Mouse (Mus musculus) hindbrain, embryonic 13.5 days (tissue): ENCODE measurements around the gene Ankmy2. TPM values are rescaled to one million over a fixed set of nuclear protein-coding genes. Genes with fewer than 3 reads are reported as not detected.
"Not testable (repeated sequence)": the region's sequence is repeated elsewhere in the genome, so short reads cannot be mapped to it uniquely, and the experiment has no call there.

Experiments used
- ATAC-seq: fragments of 200-750 bp; cut with Nextera tagmentation; 2 replicates; pipeline ENCODE4 v1.8.0; 2017; ENCODE audit warnings: moderate TSS enrichment; ENCODE audit not compliant: low FRiP score
- H3K27ac ChIP-seq: fragments of 300-500 bp; sonication (generic); 2 replicates; pipeline ENCODE4 v1.5.1; 2015; ENCODE audit warnings: inconsistent platforms, mild to moderate bottlenecking, moderate library complexity
- H3K27me3 ChIP-seq: fragments of 300-500 bp; sonication (generic); 2 replicates; pipeline ENCODE4 v1.6.1; 2015; ENCODE audit warnings: mild to moderate bottlenecking, inconsistent platforms
- H3K36me3 ChIP-seq: fragments of 300-500 bp; sonication (generic); 2 replicates; pipeline ENCODE4 v1.6.1; 2015; ENCODE audit warnings: mild to moderate bottlenecking, inconsistent platforms
- H3K4me1 ChIP-seq: fragments of 300-500 bp; sonication (generic); replicated peaks from 2 replicates; pipeline ENCODE4 v1.6.1; 2015; ENCODE audit warnings: inconsistent platforms
- H3K4me2 ChIP-seq: fragments of 300-500 bp; sonication (generic); 2 replicates; pipeline ENCODE4 v1.6.1; 2015; ENCODE audit warnings: inconsistent platforms, mild to moderate bottlenecking, moderate library complexity
- H3K4me3 ChIP-seq: fragments of 300-500 bp; sonication (generic); 2 replicates; pipeline ENCODE4 v1.5.1; 2015; ENCODE audit warnings: mild to moderate bottlenecking, inconsistent platforms
- H3K9ac ChIP-seq: fragments of 300-500 bp; sonication (generic); 2 replicates; pipeline ENCODE4 v1.6.1; 2015; ENCODE audit warnings: mild to moderate bottlenecking, inconsistent platforms
- H3K9me3 ChIP-seq: fragments of 300-500 bp; sonication (generic); 2 replicates; pipeline ENCODE4 v1.6.1; 2016; ENCODE audit warnings: inconsistent platforms
- WGBS: fragments of 180-500 bp; shearing (Covaris S2); methylation state at CpG from one replicate; pipeline ENCODE4 v1.1.7; 2015; 5-methylcytosine and 5-hydroxymethylcytosine counted together
- polyA plus RNA-seq: library from polyadenylated mRNA; unstranded; fragments of >200 nt; fragmentation: Nextera tagmentation; extraction: Ambion mirVana; gene quantifications from 2 replicates; pipeline ENCODE4 v1.2.1, GENCODE M21; 2015

The Ankmy2 gene
- polyA plus RNA-seq, 1 experiment from 2014 or later, result 63.8 TPM

GRCm38 (mm10) chr12:36165299-36165698 is 8.4 kb downstream of the Ankmy2 start:
- peaks cover 3% of the 10 kb centered on the region; the same call in 1 of the 2 replicates for H3K4me1 ChIP-seq
- H3K27ac ChIP-seq, result no peak overlapping the region
- no peaks in the 10 kb centered on the region for H3K27me3 ChIP-seq
- ATAC-seq, result no peak
- WGBS, result 63% methylated on average over 1 of the region's 1 CpGs
- no peak overlapping the region for H3K4me3 ChIP-seq
- no peak overlapping the region for H3K4me2 ChIP-seq
- H3K9me3 ChIP-seq, result no peaks in the 10 kb centered on the region
- no peak overlapping the region for H3K9ac ChIP-seq
- H3K36me3 ChIP-seq, result peaks cover 25% of the 10 kb centered on the region

GRCm38 (mm10) chr12:36177227-36177626 is 20.3 kb downstream of the Ankmy2 start:
- Histone ChIP-seq H3K27ac (no peak overlapping the region), H3K9ac (no peak overlapping the region), H3K4me2 (no peak overlapping the region), H3K9me3 (no peaks in the 10 kb centered on the region), H3K4me3 (no peak overlapping the region), H3K27me3 (no peaks in the 10 kb centered on the region), H3K4me1 (no peaks in the 10 kb centered on the region), H3K36me3 (peaks cover 67% of the 10 kb centered on the region)
- WGBS, result 95% methylated on average over 5 of the region's 5 CpGs
- ATAC-seq, result no peak

DNA sequence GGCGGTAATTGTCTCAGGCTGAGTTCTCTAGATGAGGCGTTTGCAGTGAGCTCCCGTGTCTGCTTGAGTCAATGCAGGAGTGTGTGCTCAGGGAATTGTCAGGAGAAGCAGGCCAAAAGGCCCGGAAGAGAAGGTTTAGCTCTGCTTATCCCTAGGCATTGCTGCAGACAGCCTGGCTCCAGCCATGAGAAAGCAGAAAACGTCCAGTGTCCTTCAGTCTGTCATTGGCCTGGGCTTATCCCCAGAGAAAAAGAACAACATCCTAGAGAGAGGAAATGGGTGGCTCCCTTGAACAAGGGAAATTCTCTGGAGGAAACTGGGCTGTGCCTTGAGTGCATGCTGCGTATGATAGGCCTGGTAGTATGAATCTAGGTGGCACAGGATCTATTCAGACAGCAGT is 25.7 kb downstream of the Ankmy2 start:
- Histone ChIP-seq H3K4me3 (no peak overlapping the region), H3K27me3 (no peaks in the 10 kb centered on the region), H3K9me3 (no peaks in the 10 kb centered on the region), H3K36me3 (peaks cover 64% of the 10 kb centered on the region), H3K9ac (no peak overlapping the region), H3K4me1 (no peaks in the 10 kb centered on the region), H3K27ac (no peak overlapping the region), H3K4me2 (no peak overlapping the region)
- ATAC-seq, result no peak
- 86% methylated on average over 6 of the region's 6 CpGs for WGBS

- WGBS, result 75% methylated on average over 6 of the region's 6 CpGs
- no peak overlapping the region for H3K4me2 ChIP-seq
Measured at GRCm38 (mm10) chr12:36187081-36187480, 30.2 kb downstream of the Ankmy2 start.

DNA sequence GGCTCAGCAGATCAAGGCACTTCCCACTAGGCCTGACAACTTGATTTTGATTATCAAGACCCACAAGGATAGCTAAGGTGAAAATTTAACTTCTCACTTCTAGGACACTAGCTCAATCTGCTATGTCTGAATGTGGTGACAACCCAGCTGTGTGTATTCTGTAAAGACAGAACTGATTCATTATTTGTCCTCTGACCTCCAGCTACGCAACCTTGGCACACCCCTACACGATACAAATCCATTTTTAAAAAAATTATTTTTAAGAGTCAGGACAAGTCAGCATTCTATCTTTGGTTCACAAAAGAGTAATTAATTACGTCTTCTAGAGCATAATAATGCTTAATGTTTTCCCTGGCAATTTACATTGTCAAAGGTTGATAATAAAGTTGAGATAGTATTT is 32.7 kb downstream of the Ankmy2 start:
- Histone ChIP-seq H3K9me3 (no peaks in the 10 kb centered on the region), H3K4me3 (no peak overlapping the region), H3K9ac (no peak overlapping the region), H3K27me3 (no peaks in the 10 kb centered on the region), H3K36me3 (peaks cover 80% of the 10 kb centered on the region), H3K27ac (no peak overlapping the region), H3K4me1 (no peaks in the 10 kb centered on the region), H3K4me2 (no peak overlapping the region)
- 98% methylated on average over 3 of the region's 3 CpGs for WGBS
- ATAC-seq, result no peak

More at GRCm38 (mm10) chr12:36187081-36187480, 30.2 kb downstream of the Ankmy2 start:
- Histone ChIP-seq H3K9ac (no peak overlapping the region), H3K9me3 (no peaks in the 10 kb centered on the region), H3K4me1 (no peaks in the 10 kb centered on the region), H3K36me3 (peaks cover 85% of the 10 kb centered on the region), H3K27me3 (no peaks in the 10 kb centered on the region), H3K4me3 (no peak overlapping the region), H3K27ac (no peak overlapping the region)
- ATAC-seq, result no peak

- Histone ChIP-seq H3K4me1 (no peaks in the 10 kb centered on the region), H3K27ac (no peak overlapping the region), H3K9me3 (no peaks in the 10 kb centered on the region), H3K4me3 (no peak overlapping the region), H3K36me3 (peaks cover 84% of the 10 kb centered on the region), H3K9ac (no peak overlapping the region), H3K27me3 (no peaks in the 10 kb centered on the region), H3K4me2 (no peak overlapping the region)
- 94% methylated on average over 5 of the region's 5 CpGs for WGBS
- ATAC-seq, result no peak
Measured at GRCm38 (mm10) chr12:36190343-36190742, 33.4 kb downstream of the Ankmy2 start.

- Histone ChIP-seq H3K27ac (no peak overlapping the region), H3K9me3 (peaks cover 21% of the 10 kb centered on the region), H3K9ac (no peak overlapping the region), H3K4me2 (no peak overlapping the region), H3K27me3 (no peaks in the 10 kb centered on the region), H3K36me3 (peaks cover 81% of the 10 kb centered on the region), H3K4me3 (no peak overlapping the region), H3K4me1 (no peaks in the 10 kb centered on the region)
- ATAC-seq, result no peak
- WGBS, result 96% methylated on average over 7 of the region's 7 CpGs
Measured at GRCm38 (mm10) chr12:36194976-36195375, 38.1 kb downstream of the Ankmy2 start.

DNA sequence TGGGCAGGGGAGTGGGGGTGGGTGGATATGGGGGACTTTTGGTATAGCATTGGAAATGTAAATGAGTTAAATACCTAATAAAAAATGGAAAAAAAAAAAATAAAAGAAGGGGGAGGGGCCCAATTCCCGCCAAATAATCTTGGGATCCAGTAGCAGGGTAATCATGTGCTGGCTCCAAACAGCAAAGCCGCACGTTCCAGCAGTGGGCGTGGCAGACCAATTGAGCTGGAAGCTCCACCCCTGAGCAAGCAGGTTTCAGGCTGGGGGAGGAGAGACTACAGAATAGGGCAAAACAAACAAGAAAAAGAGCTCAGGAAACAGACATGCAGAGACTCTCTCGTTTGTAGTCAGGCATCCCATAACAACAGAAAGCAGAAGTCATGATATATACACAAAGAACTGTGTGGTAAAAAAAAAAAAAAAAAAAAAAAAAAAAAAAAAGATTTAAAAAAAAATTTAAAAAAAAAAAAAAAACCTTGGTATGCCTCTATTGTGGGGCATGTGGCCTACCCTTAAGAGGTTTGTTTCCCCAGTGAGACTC is 48.7 kb downstream of the Ankmy2 start:
- H3K27ac ChIP-seq, H3K36me3 ChIP-seq, H3K4me3 ChIP-seq, H3K27me3 ChIP-seq, H3K9ac ChIP-seq, H3K4me2 ChIP-seq, ATAC-seq, H3K9me3 ChIP-seq: not testable (repeated sequence)
- 48% methylated on average over 5 of the region's 5 CpGs for WGBS
- H3K4me1 ChIP-seq, result peaks cover 18% of the 10 kb centered on the region

GRCm38 (mm10) chr12:36207072-36207799 is 50.3 kb downstream of the Ankmy2 start:
- Histone ChIP-seq H3K27ac (peak overlapping the region; percentile 67), H3K27me3 (no peaks in the 10 kb centered on the region), H3K36me3 (no peaks in the 10 kb centered on the region), H3K4me1 (peaks cover 18% of the 10 kb centered on the region), H3K9me3 (no peaks in the 10 kb centered on the region), H3K4me2 (peak overlapping the region; percentile 33), H3K4me3 (0 out of 2 replicates have a peak overlapping the region, but pooled peaks have one; percentile 3), H3K9ac (no peak overlapping the region)
- WGBS, result 31% methylated on average over 9 of the region's 9 CpGs
- peak; percentile 97 for ATAC-seq

- Histone ChIP-seq H3K9ac (no peak overlapping the region), H3K27me3 (no peaks in the 10 kb centered on the region), H3K27ac (peak overlapping the region; percentile 67), H3K4me1 (peaks cover 18% of the 10 kb centered on the region), H3K9me3 (no peaks in the 10 kb centered on the region), H3K4me3 (0 out of 2 replicates have a peak overlapping the region, but pooled peaks have one; percentile 3), H3K36me3 (no peaks in the 10 kb centered on the region), H3K4me2 (peak overlapping the region; percentile 33)
- no peak; the same call in 1 of the 2 replicates for ATAC-seq
- 56% methylated on average over 7 of the region's 7 CpGs for WGBS
Measured at GRCm38 (mm10) chr12:36207800-36208148, 50.9 kb downstream of the Ankmy2 start.

DNA sequence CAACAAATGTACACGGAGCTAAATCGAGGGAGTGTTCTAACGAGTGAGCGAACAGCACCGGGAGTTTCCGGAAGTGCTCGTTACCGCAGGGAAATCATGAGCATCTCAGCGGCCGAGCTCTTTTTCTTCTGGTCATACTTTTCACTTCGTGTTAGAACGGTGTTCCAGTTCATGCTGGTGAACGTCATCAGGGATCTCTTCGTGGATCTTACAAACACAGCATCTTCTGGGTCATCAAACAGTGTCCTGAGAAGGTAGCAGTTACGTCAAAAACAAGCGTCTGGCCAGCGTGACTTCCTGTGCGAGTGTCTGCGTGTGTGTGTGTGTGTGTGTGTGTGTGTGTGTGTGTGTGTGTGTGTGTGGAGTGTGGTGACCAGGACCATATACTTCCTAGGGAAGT is 51.5 kb downstream of the Ankmy2 start:
- Histone ChIP-seq H3K9me3 (no peaks in the 10 kb centered on the region), H3K4me3 (no peak overlapping the region), H3K27me3 (no peaks in the 10 kb centered on the region), H3K36me3 (no peaks in the 10 kb centered on the region), H3K4me1 (peaks cover 18% of the 10 kb centered on the region), H3K9ac (no peak overlapping the region), H3K4me2 (peak overlapping the region; percentile 33; the same call in 1 of the 2 replicates), H3K27ac (no peak overlapping the region)
- no peak for ATAC-seq
- 68% methylated on average over 19 of the region's 19 CpGs for WGBS

DNA sequence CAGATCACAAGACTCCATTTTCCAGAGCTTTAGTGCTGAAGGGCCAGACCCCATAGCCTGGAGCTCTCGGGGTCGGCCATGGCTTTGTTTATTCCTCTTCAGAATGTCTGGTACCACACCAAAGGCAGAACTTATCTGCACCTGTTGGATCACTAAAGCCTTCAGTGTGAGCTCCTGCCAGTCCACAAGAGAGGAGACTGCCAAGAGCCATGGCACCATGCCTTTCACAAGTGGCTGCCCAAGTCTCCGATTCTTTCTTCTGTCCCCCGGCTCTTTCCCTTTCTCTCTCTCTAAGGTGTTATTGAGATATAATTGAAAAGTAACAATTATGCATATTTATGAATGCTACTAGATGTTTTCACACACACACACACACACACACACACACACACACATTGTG is 53.2 kb downstream of the Ankmy2 start:
- Histone ChIP-seq H3K4me2 (no peak overlapping the region), H3K27me3 (no peaks in the 10 kb centered on the region), H3K36me3 (no peaks in the 10 kb centered on the region), H3K27ac (no peak overlapping the region), H3K9ac (no peak overlapping the region), H3K4me3 (no peak overlapping the region), H3K9me3 (no peaks in the 10 kb centered on the region), H3K4me1 (peaks cover 18% of the 10 kb centered on the region)
- WGBS, result 86% methylated on average over 4 of the region's 4 CpGs
- no peak for ATAC-seq
